Mouse (Mus musculus) limb, embryonic 12.5 days (tissue): ENCODE data around the gene Susd6. TPM values are rescaled to one million over a fixed set of nuclear protein-coding genes. Genes with fewer than 3 reads are reported as not detected.
A peak's percentile ranks its signal among the peaks of the same experiment; 100 is the strongest.

Experiments
- ATAC-seq: fragments of 200-750 bp; cut with Nextera tagmentation; 2 replicates; pipeline ENCODE4 v1.8.0; 2017; ENCODE audit warnings: low read depth, moderate TSS enrichment; ENCODE audit not compliant: insufficient number of reproducible peaks, insufficient read depth, low FRiP score, low TSS enrichment
- H3K27ac ChIP-seq: fragments of 300-500 bp; sonication (generic); 2 replicates; pipeline ENCODE4 v1.5.1; 2016; ENCODE audit warnings: mild to moderate bottlenecking, moderate library complexity
- H3K27me3 ChIP-seq: fragments of 300-500 bp; sonication (generic); 2 replicates; pipeline ENCODE4 v1.6.1; 2016; ENCODE audit warnings: mild to moderate bottlenecking, moderate library complexity
- H3K36me3 ChIP-seq: fragments of 300-500 bp; sonication (generic); 2 replicates; pipeline ENCODE4 v1.6.1; 2016; ENCODE audit warnings: mild to moderate bottlenecking, moderate library complexity
- H3K4me1 ChIP-seq: fragments of 300-500 bp; sonication (generic); replicated peaks from 2 replicates; pipeline ENCODE4 v1.6.1; 2016
- H3K4me2 ChIP-seq: fragments of 300-500 bp; sonication (generic); 2 replicates; pipeline ENCODE4 v1.6.1; 2016; ENCODE audit warnings: mild to moderate bottlenecking, moderate library complexity
- H3K4me3 ChIP-seq: fragments of 300-500 bp; sonication (generic); replicated peaks from 2 replicates; pipeline ENCODE4 v1.5.1; 2016; ENCODE audit warnings: mild to moderate bottlenecking
- H3K9ac ChIP-seq: fragments of 300-500 bp; sonication (generic); replicated peaks from 2 replicates; pipeline ENCODE4 v1.6.1; 2016; ENCODE audit warnings: mild to moderate bottlenecking, moderate library complexity
- H3K9me3 ChIP-seq: fragments of 300-500 bp; sonication (generic); 2 replicates; pipeline ENCODE4 v1.6.1; 2016; ENCODE audit warnings: mild to moderate bottlenecking, moderate library complexity
- WGBS: fragments of 180-500 bp; shearing (Covaris S2); methylation state at CpG from one replicate; pipeline ENCODE4 v1.1.7; 2016; 5-methylcytosine and 5-hydroxymethylcytosine counted together
- polyA plus RNA-seq: library from polyadenylated mRNA; unstranded; fragments of >200 nt; fragmentation: Nextera tagmentation; extraction: Ambion mirVana; gene quantifications from 2 replicates; pipeline ENCODE4 v1.2.1, GENCODE M21; 2016

The Susd6 gene
- polyA plus RNA-seq, 1 experiment from 2014 or later: 14.1 TPM

GRCm38 (mm10) chr12:80894973-80895570 lies 104.8 kb downstream of the Susd6 start:
- Histone ChIP-seq H3K9ac (peak overlapping the region; percentile 31; the same call in 1 of the 2 replicates), H3K36me3 (no peaks in the 10 kb centered on the region)

GRCm38 (mm10) chr12:80909631-80910030 lies 119.3 kb downstream of the Susd6 start:
- no peaks in the 10 kb centered on the region for H3K4me1 ChIP-seq
- 88% methylated on average over 8 of the region's 8 CpGs for WGBS
- no peak overlapping the region for H3K4me2 ChIP-seq
- ATAC-seq: no peak
- H3K36me3 ChIP-seq: no peaks in the 10 kb centered on the region
- H3K9me3 ChIP-seq: no peaks in the 10 kb centered on the region; the same call in 1 of the 2 replicates
- H3K27me3 ChIP-seq: no peaks in the 10 kb centered on the region
- no peak overlapping the region for H3K27ac ChIP-seq
- H3K4me3 ChIP-seq: no peak overlapping the region
- no peak overlapping the region for H3K9ac ChIP-seq

More at GRCm38 (mm10) chr12:80894973-80895570, 104.8 kb downstream of the Susd6 start:
- H3K27me3 ChIP-seq: no peaks in the 10 kb centered on the region
- WGBS: 16% methylated on average over 19 of the region's 19 CpGs
- H3K27ac ChIP-seq: peak overlapping the region; percentile 17; the same call in 1 of the 2 replicates
- peak; percentile 63; the same call in 1 of the 2 replicates for ATAC-seq
- H3K4me1 ChIP-seq: no peaks in the 10 kb centered on the region; the same call in 1 of the 2 replicates
- 0 out of 2 replicates have a peak, but pooled peaks cover 3% of the 10 kb centered on the region for H3K9me3 ChIP-seq
- H3K4me2 ChIP-seq: peak overlapping the region; percentile 49
- peak overlapping the region; percentile 26 for H3K4me3 ChIP-seq

- H3K9me3 ChIP-seq: no peaks in the 10 kb centered on the region
These were observed 127.5 kb downstream of the Susd6 start for GRCm38 (mm10) chr12:80917764-80918163.

GRCm38 (mm10) chr12:80921301-80921700 lies 131.0 kb downstream of the Susd6 start:
- WGBS: 91% methylated on average over 5 of the region's 5 CpGs
- Histone ChIP-seq H3K9me3 (no peaks in the 10 kb centered on the region), H3K36me3 (no peaks in the 10 kb centered on the region), H3K4me3 (no peak overlapping the region), H3K27ac (no peak overlapping the region), H3K27me3 (peaks cover 6% of the 10 kb centered on the region), H3K4me1 (peaks cover 7% of the 10 kb centered on the region; the same call in 1 of the 2 replicates), H3K4me2 (no peak overlapping the region), H3K9ac (no peak overlapping the region)
- no peak for ATAC-seq

More at GRCm38 (mm10) chr12:80917764-80918163, 127.5 kb downstream of the Susd6 start:
- Histone ChIP-seq H3K9ac (no peak overlapping the region), H3K27me3 (peaks cover 5% of the 10 kb centered on the region), H3K4me3 (no peak overlapping the region), H3K27ac (no peak overlapping the region), H3K36me3 (no peaks in the 10 kb centered on the region), H3K4me1 (peaks cover 3% of the 10 kb centered on the region; the same call in 1 of the 2 replicates), H3K4me2 (no peak overlapping the region)
- 55% methylated on average over 7 of the region's 7 CpGs for WGBS
- no peak for ATAC-seq

- no peaks in the 10 kb centered on the region for H3K36me3 ChIP-seq
- ATAC-seq: no peak
- H3K4me1 ChIP-seq: peaks cover 7% of the 10 kb centered on the region; the same call in 1 of the 2 replicates
- no peak overlapping the region for H3K27ac ChIP-seq
- H3K9me3 ChIP-seq: no peaks in the 10 kb centered on the region
- peak overlapping the region; percentile 51 for H3K4me2 ChIP-seq
- no peak overlapping the region for H3K9ac ChIP-seq
- WGBS: 0% methylated on average over 7 of the region's 7 CpGs
- peak overlapping the region; percentile 23 for H3K4me3 ChIP-seq
- H3K27me3 ChIP-seq: peaks cover 6% of the 10 kb centered on the region
These were observed 132.6 kb downstream of the Susd6 start for GRCm38 (mm10) chr12:80922869-80923268.

- WGBS: 65% methylated on average over 5 of the region's 5 CpGs
- peaks cover 6% of the 10 kb centered on the region for H3K27me3 ChIP-seq
- H3K4me2 ChIP-seq: no peak overlapping the region
- H3K9ac ChIP-seq: no peak overlapping the region
- peaks cover 7% of the 10 kb centered on the region; the same call in 1 of the 2 replicates for H3K4me1 ChIP-seq
- H3K9me3 ChIP-seq: no peaks in the 10 kb centered on the region
- no peak for ATAC-seq
- H3K36me3 ChIP-seq: no peaks in the 10 kb centered on the region
- H3K4me3 ChIP-seq: no peak overlapping the region
- no peak overlapping the region for H3K27ac ChIP-seq
These were observed 133.3 kb downstream of the Susd6 start for GRCm38 (mm10) chr12:80923602-80924001.

GRCm38 (mm10) chr12:80924205-80924604 lies 133.9 kb downstream of the Susd6 start:
- Histone ChIP-seq H3K4me3 (no peak overlapping the region), H3K27ac (no peak overlapping the region), H3K9ac (no peak overlapping the region), H3K4me2 (no peak overlapping the region), H3K4me1 (peaks cover 7% of the 10 kb centered on the region; the same call in 1 of the 2 replicates), H3K36me3 (no peaks in the 10 kb centered on the region), H3K9me3 (no peaks in the 10 kb centered on the region), H3K27me3 (peaks cover 6% of the 10 kb centered on the region)
- no peak for ATAC-seq
- 77% methylated on average over 3 of the region's 3 CpGs for WGBS

- 0 out of 2 replicates have a peak, but pooled peaks have one; percentile 4 for ATAC-seq
- H3K9ac ChIP-seq: no peak overlapping the region
- no peak overlapping the region for H3K27ac ChIP-seq
- 61% methylated on average over 7 of the region's 7 CpGs for WGBS
- H3K4me3 ChIP-seq: no peak overlapping the region
- no peaks in the 10 kb centered on the region for H3K36me3 ChIP-seq
- peaks cover 6% of the 10 kb centered on the region for H3K27me3 ChIP-seq
- peaks cover 7% of the 10 kb centered on the region; the same call in 1 of the 2 replicates for H3K4me1 ChIP-seq
- H3K4me2 ChIP-seq: no peak overlapping the region
- no peaks in the 10 kb centered on the region for H3K9me3 ChIP-seq
These were observed 135.6 kb downstream of the Susd6 start for GRCm38 (mm10) chr12:80925919-80926318.

GRCm38 (mm10) chr12:80926550-80926949 lies 136.2 kb downstream of the Susd6 start:
- no peak overlapping the region for H3K27ac ChIP-seq
- peaks cover 6% of the 10 kb centered on the region for H3K27me3 ChIP-seq
- H3K4me2 ChIP-seq: no peak overlapping the region
- H3K36me3 ChIP-seq: no peaks in the 10 kb centered on the region
- H3K9ac ChIP-seq: no peak overlapping the region
- no peak for ATAC-seq
- 87% methylated on average over 4 of the region's 4 CpGs for WGBS
- peaks cover 7% of the 10 kb centered on the region; the same call in 1 of the 2 replicates for H3K4me1 ChIP-seq
- H3K9me3 ChIP-seq: no peaks in the 10 kb centered on the region
- H3K4me3 ChIP-seq: no peak overlapping the region

- Histone ChIP-seq H3K4me2 (no peak overlapping the region), H3K4me1 (peaks cover 7% of the 10 kb centered on the region; the same call in 1 of the 2 replicates), H3K36me3 (no peaks in the 10 kb centered on the region), H3K9ac (no peak overlapping the region), H3K4me3 (no peak overlapping the region), H3K9me3 (no peaks in the 10 kb centered on the region), H3K27ac (no peak overlapping the region), H3K27me3 (peaks cover 3% of the 10 kb centered on the region)
- 85% methylated on average over 1 of the region's 1 CpGs for WGBS
- no peak for ATAC-seq
These were observed 137.2 kb downstream of the Susd6 start for GRCm38 (mm10) chr12:80927518-80927917.

- Histone ChIP-seq H3K27ac (no peak overlapping the region), H3K9ac (no peak overlapping the region), H3K4me1 (no peaks in the 10 kb centered on the region), H3K4me3 (no peak overlapping the region), H3K9me3 (no peaks in the 10 kb centered on the region), H3K36me3 (no peaks in the 10 kb centered on the region), H3K4me2 (no peak overlapping the region), H3K27me3 (no peaks in the 10 kb centered on the region)
- no peak for ATAC-seq
- 77% methylated on average over 3 of the region's 3 CpGs for WGBS
These were observed 138.6 kb downstream of the Susd6 start for GRCm38 (mm10) chr12:80928881-80929280.
